Mouse (Mus musculus) T-helper 1 cell (primary cell): ENCODE data around the gene Prkcd.

ENCODE experiments used
- in situ Hi-C: fragments of 300-600 bp; cut with MboI, MseI; formaldehyde crosslinking; loops from one replicate; pipeline ENCODE4 v1.15.1; 2025; ENCODE audit warnings: high pct_unique_total_duplicates

The Prkcd gene

GRCm38 (mm10) chr14:30576260-30576659, 49.8 kb downstream of the Prkcd start:
- in situ Hi-C loops, result no loop called here

- in situ Hi-C loops, result no loop called here
Measured at GRCm38 (mm10) chr14:30575791-30576190, 50.2 kb downstream of the Prkcd start.

- in situ Hi-C loops, result no loop called here
Measured at GRCm38 (mm10) chr14:30573983-30574584, 51.9 kb downstream of the Prkcd start.

DNA sequence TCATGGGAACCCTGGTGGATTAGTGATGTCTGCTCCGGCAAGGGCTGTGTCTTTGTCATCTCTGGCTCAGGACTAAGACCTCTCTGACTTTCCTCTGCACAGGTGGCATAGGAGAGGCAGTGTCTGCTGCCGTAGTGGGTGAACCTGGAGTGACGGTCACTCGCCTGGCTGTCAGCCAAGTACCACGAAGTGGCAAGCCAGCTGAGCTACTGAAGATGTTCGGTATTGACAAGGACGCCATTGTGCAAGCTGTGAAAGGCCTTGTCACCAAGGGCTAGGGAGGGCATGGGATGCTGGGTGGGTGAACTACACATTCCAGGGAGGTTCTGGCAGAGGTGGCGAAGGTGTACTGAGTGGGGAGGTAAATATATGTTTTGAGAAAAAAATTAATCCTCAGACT, 52.8 kb downstream of the Prkcd start:
- in situ Hi-C loops, result no loop called here

DNA sequence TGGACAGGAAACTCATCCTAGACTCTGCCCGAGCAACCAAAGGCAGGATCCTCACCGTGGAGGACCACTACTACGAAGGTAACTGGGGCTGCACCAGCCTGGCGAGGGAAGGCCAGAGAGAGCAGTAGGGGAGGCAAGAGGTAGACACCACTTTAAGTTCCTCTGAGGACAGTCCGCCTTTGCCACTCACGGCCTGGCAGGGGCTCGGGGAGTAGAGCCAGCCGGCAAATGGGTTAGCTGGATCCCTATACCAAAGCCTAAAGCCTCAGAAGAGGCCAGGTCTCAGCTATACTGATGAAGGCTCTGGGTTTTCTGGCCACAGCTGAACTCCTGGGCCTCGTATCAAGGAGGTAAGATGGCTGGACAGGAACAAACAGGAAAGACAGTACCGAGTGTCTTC, 53.8 kb downstream of the Prkcd start:
- in situ Hi-C loops, result no loop called here

DNA sequence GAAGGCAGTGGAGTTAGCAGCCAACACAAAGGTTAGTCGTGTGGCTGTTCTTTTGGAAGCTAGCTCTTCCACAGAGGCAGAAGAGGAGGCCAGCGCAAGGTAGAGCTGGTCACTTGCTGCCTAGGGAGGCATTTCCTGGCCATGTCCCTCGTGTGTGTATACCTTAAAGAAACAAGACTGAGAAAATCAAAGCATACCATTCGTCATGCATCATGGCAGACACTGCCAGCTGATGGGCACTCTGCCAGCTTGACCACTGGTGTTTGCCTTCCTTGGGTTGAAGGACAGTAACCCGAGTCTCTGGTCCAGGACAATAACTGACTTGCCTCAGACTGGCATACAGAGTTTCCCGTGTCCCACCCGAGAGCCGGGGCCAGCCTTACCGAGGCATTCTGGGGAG, 55.7 kb downstream of the Prkcd start:
- in situ Hi-C loops, result no loop called here

DNA sequence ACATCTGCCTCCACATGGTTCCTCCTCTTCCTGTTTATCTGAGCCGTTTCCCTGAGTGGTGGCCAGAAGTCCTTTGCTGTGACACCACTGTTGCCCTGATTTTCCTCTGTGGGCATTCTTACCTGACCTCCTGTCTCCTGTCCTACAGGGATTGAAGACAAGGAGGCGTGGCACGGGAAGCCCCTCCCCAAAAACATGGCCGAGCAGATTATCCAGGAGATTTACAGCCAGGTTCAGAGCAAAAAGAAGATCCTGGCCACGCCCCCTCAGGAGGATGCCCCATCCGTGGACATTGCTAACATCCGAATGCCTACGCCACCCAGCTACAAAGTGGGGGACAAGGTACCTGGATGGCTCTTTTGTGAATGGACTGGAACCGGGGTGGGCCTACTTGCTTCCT, 58.0 kb downstream of the Prkcd start:
- in situ Hi-C loops, result no loop called here

GRCm38 (mm10) chr14:30566317-30566716, 59.7 kb downstream of the Prkcd start:
- in situ Hi-C loops, result no loop called here

DNA sequence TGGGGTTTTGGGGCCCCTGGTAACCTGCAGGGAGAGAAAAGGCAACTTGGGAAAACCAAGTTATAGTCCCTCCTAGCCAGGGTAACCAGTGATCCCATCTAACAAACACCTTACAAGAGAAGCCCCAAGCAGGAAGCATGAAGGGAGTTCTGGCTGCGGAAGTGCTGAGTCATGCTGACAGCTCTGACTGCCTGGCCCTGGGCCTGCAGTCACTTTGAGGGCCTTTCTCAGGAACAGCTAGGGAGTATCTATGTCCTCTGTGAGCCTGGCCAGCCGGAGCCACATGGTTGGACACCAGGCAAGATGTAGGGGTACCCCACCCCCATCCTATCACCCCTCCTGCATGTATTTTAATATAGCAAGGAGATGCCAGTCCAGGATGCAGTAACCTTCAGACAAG, 61.6 kb downstream of the Prkcd start:
- in situ Hi-C loops, result no loop called here

GRCm38 (mm10) chr14:30562343-30562742, 63.7 kb downstream of the Prkcd start:
- in situ Hi-C loops, result no loop called here

DNA sequence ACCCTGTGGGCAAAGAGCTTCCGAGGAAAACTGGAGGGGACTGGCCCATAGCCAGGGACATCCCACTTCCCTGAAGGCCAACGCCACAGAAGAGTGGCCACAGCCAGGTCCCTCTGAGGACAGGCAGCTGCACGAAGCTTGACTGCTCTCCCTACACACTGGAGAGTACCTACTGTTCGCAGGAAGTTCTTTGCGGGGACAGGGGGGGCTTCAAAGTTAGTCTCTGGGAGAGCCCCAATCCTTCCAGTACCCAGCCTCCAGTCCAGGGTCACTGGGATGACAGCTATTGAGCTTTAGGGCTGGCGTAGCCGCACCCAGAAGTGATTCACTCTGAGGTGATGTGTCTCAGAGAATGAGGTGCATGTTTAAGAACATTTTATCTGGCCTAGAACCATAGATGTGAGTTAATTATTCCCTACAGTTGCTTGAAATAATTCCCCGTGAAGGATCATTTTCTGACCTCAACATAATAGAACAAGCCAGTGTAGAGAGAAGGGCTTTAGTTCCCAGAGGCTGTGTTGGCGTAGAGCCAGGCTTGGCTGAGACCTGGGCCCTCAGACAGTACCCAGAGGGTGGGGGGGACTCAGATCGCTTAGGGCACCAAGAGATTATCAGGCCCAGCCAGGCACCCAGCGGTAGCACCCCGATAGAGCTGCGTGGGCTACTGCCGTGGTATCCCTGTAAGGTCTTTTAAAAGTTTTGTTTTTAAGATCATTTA, 64.4 kb downstream of the Prkcd start:
- in situ Hi-C loops, result no loop called here

DNA sequence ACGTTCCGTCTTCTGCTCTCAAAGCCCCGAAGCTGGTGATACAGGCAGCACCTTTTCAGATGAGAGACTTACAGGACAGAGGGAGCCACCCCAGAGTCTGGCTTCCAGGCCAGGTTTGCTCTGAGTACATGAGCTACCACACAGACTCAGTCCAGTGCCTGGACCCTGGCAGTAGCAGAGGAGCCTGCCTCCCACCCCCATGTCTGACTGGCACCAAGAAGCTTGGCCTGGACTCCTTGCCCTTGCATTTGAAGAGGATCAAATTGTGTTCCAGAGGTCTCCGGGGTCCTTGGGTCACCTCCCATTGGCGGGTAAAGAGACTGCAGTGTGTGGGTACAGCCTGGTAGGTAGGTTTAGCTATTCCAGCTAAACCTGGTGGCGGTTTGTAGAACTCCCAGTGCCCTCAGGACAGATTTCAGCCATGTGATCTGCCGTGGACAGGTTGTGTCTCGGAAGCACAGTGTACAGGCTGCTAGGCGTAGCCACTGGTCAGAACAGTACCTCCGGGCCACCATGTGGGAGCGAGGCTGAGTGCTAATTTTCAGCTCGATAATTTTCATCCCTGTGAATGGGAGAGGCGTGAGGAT, 65.1 kb downstream of the Prkcd start:
- in situ Hi-C loops, result no loop called here

DNA sequence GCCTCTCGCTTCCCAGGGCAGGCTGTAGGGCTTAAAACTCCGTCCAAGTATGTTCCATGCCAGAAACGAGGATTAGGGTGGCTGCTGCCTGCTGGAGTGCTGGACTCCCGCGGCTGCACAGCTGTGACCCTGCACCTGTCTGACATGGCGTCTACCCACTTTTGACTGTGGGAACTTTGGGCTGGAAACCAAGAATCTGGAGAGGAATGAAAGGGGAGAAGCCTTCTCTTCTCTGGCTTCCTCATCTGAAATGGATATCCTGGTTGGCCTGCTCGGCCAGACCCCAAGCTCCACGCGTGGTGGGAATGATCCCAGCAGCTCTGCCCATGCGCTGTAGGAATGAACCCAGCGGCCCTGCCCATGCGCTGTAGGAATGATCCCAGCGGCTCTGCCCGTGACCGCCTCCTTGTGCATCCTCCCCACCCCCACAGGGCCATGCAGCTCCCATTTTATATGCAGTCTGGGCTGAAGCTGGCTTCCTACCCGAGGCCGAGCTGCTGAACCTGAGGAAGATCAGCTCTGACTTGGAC, 66.6 kb downstream of the Prkcd start:
- in situ Hi-C loops, result no loop called here

GRCm38 (mm10) chr14:30557730-30558129, 68.3 kb downstream of the Prkcd start:
- in situ Hi-C loops, result no loop called here

- in situ Hi-C loops, result no loop called here
Measured at GRCm38 (mm10) chr14:30556651-30557050, 69.4 kb downstream of the Prkcd start.

DNA sequence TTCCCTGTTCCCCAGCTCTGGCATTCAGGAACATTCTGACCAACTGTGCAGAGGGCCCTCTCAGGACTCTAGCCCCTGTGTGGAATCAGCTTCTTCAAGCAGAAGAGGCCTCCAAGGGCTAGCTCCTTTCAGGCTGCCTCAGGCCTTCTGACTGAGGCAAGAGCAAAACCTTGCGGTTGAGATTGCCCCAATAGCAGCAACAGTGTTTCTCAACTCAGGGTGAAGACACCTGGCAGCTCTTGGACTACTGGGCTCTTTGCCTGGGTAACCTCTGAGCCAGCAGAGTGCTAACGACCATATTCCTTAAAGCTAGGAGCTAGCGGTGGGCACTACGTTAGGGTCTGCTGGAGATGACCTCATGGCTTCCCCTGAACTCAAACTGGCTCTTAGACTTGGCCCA, 72.8 kb downstream of the Prkcd start:
- in situ Hi-C loops, result no loop called here

DNA sequence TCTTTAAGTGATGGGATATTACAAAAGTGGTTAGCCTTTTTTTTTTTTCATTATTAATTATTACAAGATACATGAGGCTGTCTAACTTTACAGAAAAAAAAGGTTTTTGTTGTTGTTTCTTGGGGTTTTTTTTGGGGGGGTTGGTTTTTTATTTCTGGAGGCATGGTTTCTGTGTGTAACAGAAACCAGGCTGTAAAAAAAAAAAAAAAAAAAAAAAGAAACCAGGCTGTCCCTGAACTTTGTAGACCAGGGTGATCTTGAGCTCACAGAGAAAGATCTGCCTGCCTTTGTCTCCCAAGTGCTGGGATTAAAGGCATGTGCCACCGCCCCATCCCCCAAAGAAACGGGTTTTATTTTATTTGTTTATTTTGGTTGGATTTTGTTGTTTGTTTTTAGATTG, 74.0 kb downstream of the Prkcd start:
- in situ Hi-C loops, result no loop called here

DNA sequence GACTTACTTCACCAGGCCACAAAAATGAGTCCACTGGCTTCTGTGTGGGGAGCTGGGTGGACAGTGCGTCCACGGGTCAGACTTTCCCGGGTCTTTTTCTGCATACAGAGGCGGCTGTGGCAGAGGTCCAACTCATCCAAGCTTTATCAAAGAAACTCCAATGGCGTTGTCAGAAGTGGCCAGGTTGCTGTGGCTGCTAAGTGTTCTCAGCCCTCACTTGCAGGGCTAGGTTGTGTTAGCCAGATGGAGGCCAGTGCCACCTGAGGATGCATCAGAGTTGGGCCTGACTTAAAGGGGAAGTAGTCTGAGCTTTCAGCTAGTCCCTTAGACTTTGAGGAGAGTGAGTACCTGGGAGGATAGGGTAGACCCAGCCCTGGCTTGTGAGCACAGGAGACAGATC, 74.5 kb downstream of the Prkcd start:
- in situ Hi-C loops, result no loop called here

DNA sequence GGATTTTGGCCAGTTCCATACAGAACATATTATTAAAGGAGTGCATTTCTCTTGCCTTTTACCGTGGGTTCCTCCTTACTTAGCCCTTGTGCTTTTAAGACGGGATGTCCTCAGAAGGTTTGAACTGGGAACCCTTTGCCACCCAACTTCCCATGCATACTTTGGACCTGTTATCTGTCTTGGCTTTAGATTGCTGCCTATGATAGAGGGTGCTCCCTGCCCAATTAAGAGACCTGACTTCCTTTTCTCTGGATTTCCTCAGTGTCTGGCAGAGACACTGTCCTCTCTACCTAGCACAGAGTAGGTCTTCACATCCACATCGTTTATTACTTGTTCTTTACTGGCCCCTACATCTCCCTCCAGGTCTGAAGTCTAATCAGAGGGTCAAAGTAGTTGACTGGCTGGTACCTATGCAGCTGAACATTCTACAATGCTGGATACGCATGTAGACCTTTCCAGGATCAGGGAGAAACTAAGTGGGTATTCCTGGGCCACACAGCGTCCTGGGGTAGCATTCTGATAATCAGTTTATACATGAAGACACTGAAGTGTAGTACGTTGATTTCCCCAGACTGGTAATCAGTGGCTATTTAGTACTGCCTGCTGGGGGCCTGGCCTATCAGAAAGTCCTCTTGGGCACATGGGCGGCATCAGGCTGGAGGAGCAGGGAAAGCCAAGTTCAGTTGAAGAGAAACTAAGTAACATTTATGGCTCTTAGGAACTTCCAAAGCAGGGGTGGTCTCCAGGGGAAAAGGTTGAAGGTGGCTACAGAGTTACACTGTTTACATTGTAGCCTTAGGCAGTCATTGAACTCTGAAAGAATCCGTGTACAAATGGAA, 75.6 kb downstream of the Prkcd start:
- in situ Hi-C loops, result no loop called here

- in situ Hi-C loops, result no loop called here
Measured at GRCm38 (mm10) chr14:30549777-30550149, 76.2 kb downstream of the Prkcd start.

GRCm38 (mm10) chr14:30548965-30549776, 76.8 kb downstream of the Prkcd start:
- in situ Hi-C loops, result no loop called here
